Mouse (Mus musculus) small intestine, adult 2 months (tissue): Measurements from ENCODE around the gene Exd2.

Experiments used
- CTCF ChIP-seq: fragments of 200-500 bp; IDR thresholded peaks from 2 replicates; pipeline ENCODE4 v1.5.1; 2012; ENCODE audit warnings: low read depth, mild to moderate bottlenecking, control low read depth, inconsistent platforms, low read length, moderate library complexity, mixed read lengths; ENCODE audit not compliant: insufficient replicate concordance, insufficient read length; ENCODE audit errors: extremely low read depth
- POLR2A ChIP-seq: fragments of 200-500 bp; IDR thresholded peaks from 2 replicates; pipeline ENCODE4 v1.6.1; 2012; ENCODE audit warnings: low read depth, mild to moderate bottlenecking, control low read depth, inconsistent platforms, low read length, moderate library complexity

GRCm38 (mm10) chr12:80453506-80453905 lies 9.4 kb upstream of the Exd2 start:
- TF ChIP-seq POLR2A (no peak), CTCF (no peak)
